Mouse (Mus musculus): ENCODE measurements around the gene Phlpp1.

DNA sequence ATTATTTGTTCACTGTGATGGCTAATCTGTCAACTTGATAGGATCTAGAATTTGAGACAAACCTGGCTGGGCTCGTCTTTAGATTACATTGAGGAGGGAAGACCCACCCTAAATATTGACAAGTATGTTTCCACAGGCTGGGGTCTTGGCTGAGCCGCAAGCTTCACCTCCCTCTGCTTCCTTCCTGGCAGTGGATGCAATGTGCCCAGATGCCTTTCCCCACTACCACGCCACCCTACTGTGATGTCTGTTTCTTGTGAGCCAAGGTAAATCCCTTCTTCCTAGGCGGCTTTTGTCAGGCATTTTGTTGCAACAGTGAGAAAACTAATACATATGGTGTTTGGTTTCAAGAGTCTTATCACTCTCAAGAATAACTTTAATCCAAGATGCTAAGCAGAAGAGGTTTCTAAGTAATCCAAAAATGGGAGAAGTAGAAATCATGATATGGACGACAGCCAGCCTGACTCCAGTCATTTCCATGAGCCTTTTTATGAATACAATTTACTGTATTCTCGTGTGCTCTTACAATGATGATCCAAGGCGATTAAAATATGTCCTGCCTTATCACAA lies 68.6 kb downstream of the Phlpp1 start:
- no peak for TF ChIP-seq USF1 (IDR thresholded peaks at IDR 0.05; ENCODE audit: low read depth, low read length)
- no peak for TF ChIP-seq EP300 (IDR thresholded peaks at IDR 0.05; ENCODE audit: low read length)
- TF ChIP-seq TBP (conservative IDR thresholded peaks at IDR 0.05; ENCODE audit: low read depth, low read length) = no peak
- TF ChIP-seq CTCF (conservative IDR thresholded peaks at IDR 0.05 in 1 of 2, IDR thresholded peaks at IDR 0.05 in 1 of 2; ENCODE audit: low read depth in 2 of 2, low read length in 2 of 2) = no peak
- TF ChIP-seq SIN3A (IDR thresholded peaks at IDR 0.05; ENCODE audit: low read length) = no peak
- no peak for TF ChIP-seq UBTF (IDR thresholded peaks at IDR 0.05; ENCODE audit: low read depth, low read length)
- no peak for TF ChIP-seq POLR2A (IDR thresholded peaks at IDR 0.05; ENCODE audit: low read depth, low read length)
- no peak for TF ChIP-seq HCFC1 (IDR thresholded peaks at IDR 0.05; ENCODE audit: low read depth, low read length)
- TF ChIP-seq ELF1 (IDR thresholded peaks at IDR 0.05; ENCODE audit: low read depth, low read length) = no peak
- no peak for TF ChIP-seq JUND (conservative IDR thresholded peaks at IDR 0.05; ENCODE audit: low read depth, low read length)
- no peak for TF ChIP-seq E2F4 (IDR thresholded peaks at IDR 0.05; ENCODE audit: insufficient replicate concordance, low read depth, low read length)
- no peak for TF ChIP-seq ZMIZ1 (IDR thresholded peaks at IDR 0.05; ENCODE audit: low read depth, low read length)
- no peak for TF ChIP-seq TCF12 (IDR thresholded peaks at IDR 0.05; ENCODE audit: low read depth, low read length)
- no peak for TF ChIP-seq GABPA (IDR thresholded peaks at IDR 0.05; ENCODE audit: insufficient replicate concordance, low read depth, low read length)

Data from CH12.LX (cell line).